ENCODE assay signal across 12 mouse cellular contexts in genomic region chr2:146576298-146576905, GRCm38 (mm10).
DNase-seq lines count a peak whose midpoint lies in the region; ATAC-seq lines count a peak whose summit lies in the region.
"Had no signal": no experiment of that assay in that cellular context is flagged by ENCODE, and none has a peak within 500 bp of the region (broad histone marks: within the 10 kb centered on the region; RNA-seq: fewer than 3 reads in every experiment).

No protein-coding gene starts in this region.

- no peaks in the 10 kb centered on the region for H3K36me3 ChIP-seq in kidney, embryonic 14.5 days (ENCODE audit: control insufficient read depth, insufficient read depth, low read length)
- H3K36me3 ChIP-seq in intestine, embryonic 16.5 days (ENCODE audit: control insufficient read depth, insufficient read depth, low read length): no peaks in the 10 kb centered on the region
- H3K36me3 ChIP-seq in stomach, embryonic 16.5 days (ENCODE audit: control insufficient read depth, insufficient read depth, low read length): no peaks in the 10 kb centered on the region
- H3K36me3 ChIP-seq: neural tube, embryonic 12.5 days had no signal

- no peak overlapping the region for H3K4me3 ChIP-seq in kidney, embryonic 14.5 days (ENCODE audit: low read length)
- no peak overlapping the region for H3K4me3 ChIP-seq in intestine, embryonic 16.5 days (ENCODE audit: low read length)
- H3K4me3 ChIP-seq in stomach, embryonic 16.5 days (replicated peaks; ENCODE audit: low read length): no peak overlapping the region
- H3K4me3 ChIP-seq: neural tube, embryonic 12.5 days had no signal

- H3K4me2 ChIP-seq in kidney, embryonic 14.5 days (replicated peaks; ENCODE audit: low read depth, low read length): no peak overlapping the region
- peak overlapping the region; percentile 25; the same call in 1 of the 2 replicates for H3K4me2 ChIP-seq in intestine, embryonic 16.5 days (ENCODE audit: low read depth, low read length)
- H3K4me2 ChIP-seq in stomach, embryonic 16.5 days (ENCODE audit: low read depth, low read length): no peak overlapping the region
- H3K4me2 ChIP-seq: neural tube, embryonic 12.5 days had no signal

- ATAC-seq in kidney, embryonic 14.5 days (ENCODE audit: low FRiP score, low TSS enrichment): no peak
- peak; percentile 88 for ATAC-seq in intestine, embryonic 16.5 days
- ATAC-seq in stomach, embryonic 16.5 days (ENCODE audit: insufficient read depth, low FRiP score): no peak

- H3K9ac ChIP-seq in kidney, embryonic 14.5 days (ENCODE audit: low read depth, low read length): no peak overlapping the region
- H3K9ac ChIP-seq in intestine, embryonic 16.5 days (ENCODE audit: low read depth, low read length): no peak overlapping the region
- H3K9ac ChIP-seq in stomach, embryonic 16.5 days (ENCODE audit: low read length): no peak overlapping the region
- H3K9ac ChIP-seq: neural tube, embryonic 12.5 days had no signal

- peak; percentile 80 for DNase-seq in kidney, adult 11 months
- peak; percentile 39 for DNase-seq in kidney, postnatal 10 days
- no peak for DNase-seq in ovary, postnatal 10 days (ENCODE audit: low spot score)
- no peak for DNase-seq in layer of hippocampus, postnatal 25 days (ENCODE audit: extremely low spot score in 1 of 2, low spot score in 1 of 2)
- DNase-seq: lung, postnatal 36 days; midbrain, embryonic 14.5 days; retina, postnatal 1 day; thymus, postnatal 14 days had no signal

- WGBS in kidney, embryonic 14.5 days: 47% methylated on average over 4 of the region's 4 CpGs
- WGBS in intestine, embryonic 16.5 days: 31% methylated on average over 4 of the region's 4 CpGs
- 37% methylated on average over 4 of the region's 4 CpGs for WGBS in stomach, embryonic 16.5 days

- peaks cover 15% of the 10 kb centered on the region; the same call in 1 of the 2 replicates for H3K4me1 ChIP-seq in kidney, embryonic 14.5 days (ENCODE audit: control insufficient read depth, insufficient read depth, low read length)
- peaks cover 11% of the 10 kb centered on the region for H3K4me1 ChIP-seq in intestine, embryonic 16.5 days (ENCODE audit: control insufficient read depth, insufficient read depth, low read length)
- no peaks in the 10 kb centered on the region for H3K4me1 ChIP-seq in stomach, embryonic 16.5 days (ENCODE audit: control insufficient read depth, insufficient read depth, low read length)
- H3K4me1 ChIP-seq: neural tube, embryonic 12.5 days had no signal

- H3K27ac ChIP-seq in kidney, embryonic 14.5 days (ENCODE audit: low read depth, low read length): no peak overlapping the region
- peak overlapping the region; percentile 85 for H3K27ac ChIP-seq in intestine, embryonic 16.5 days (ENCODE audit: low read length)
- H3K27ac ChIP-seq in stomach, embryonic 16.5 days (ENCODE audit: low read length): peak overlapping the region; percentile 18; the same call in 1 of the 2 replicates
- H3K27ac ChIP-seq: neural tube, embryonic 12.5 days had no signal

- no peaks in the 10 kb centered on the region for H3K27me3 ChIP-seq in kidney, embryonic 14.5 days (ENCODE audit: control insufficient read depth, insufficient read depth, low read length)
- H3K27me3 ChIP-seq in intestine, embryonic 16.5 days (replicated peaks; ENCODE audit: control insufficient read depth, insufficient read depth, low read length): no peaks in the 10 kb centered on the region
- no peaks in the 10 kb centered on the region for H3K27me3 ChIP-seq in stomach, embryonic 16.5 days (ENCODE audit: control insufficient read depth, insufficient read depth, low read length)
- H3K27me3 ChIP-seq: neural tube, embryonic 12.5 days had no signal

- H3K9me3 ChIP-seq in kidney, embryonic 14.5 days (ENCODE audit: control insufficient read depth, low read length): no peaks in the 10 kb centered on the region
- H3K9me3 ChIP-seq in intestine, embryonic 16.5 days (ENCODE audit: control insufficient read depth, low read length): no peaks in the 10 kb centered on the region
- H3K9me3 ChIP-seq in stomach, embryonic 16.5 days (replicated peaks; ENCODE audit: control insufficient read depth, low read length): no peaks in the 10 kb centered on the region
- H3K9me3 ChIP-seq: neural tube, embryonic 12.5 days had no signal

Comparison
In these comparisons a context has a peak if more than half of its experiments do, and no peak if none do; other contexts are left out.
1. DNase-seq: peak in kidney, adult 11 months (single experiment) and kidney, postnatal 10 days (single experiment); none in ovary, postnatal 10 days (single experiment) and layer of hippocampus, postnatal 25 days (0 of 2).